Mouse (Mus musculus): ENCODE data around the gene Nudcd2. TPM values are rescaled to one million over a fixed set of nuclear protein-coding genes. Genes with fewer than 3 reads are reported as not detected.

Gene Nudcd2
- polyA plus RNA-seq (2014; fragmentation: Nextera tagmentation; extraction: Ambion mirVana) = 191 and 202 TPM in 2 replicates

- peak within 1 kb of the TSS; percentile 97 for H3K4me3 ChIP-seq (ENCODE audit: low read depth, low read length)
- peak within 1 kb of the TSS; percentile 97 for H3K9ac ChIP-seq (ENCODE audit: low read depth, low read length)
- peak; percentile 83 for DNase-seq (ENCODE audit: low spot score)
- WGBS = under 1% methylated on average over 52 of the region's 52 CpGs
- H3K9me3 ChIP-seq (ENCODE audit: control insufficient read depth, low read length) = no peaks in the 10 kb centered on the region
- H3K27me3 ChIP-seq (replicated peaks; ENCODE audit: control insufficient read depth, insufficient read depth, low read length) = no peaks in the 10 kb centered on the region
- peak within 1 kb of the TSS; percentile 81 for H3K4me2 ChIP-seq
- H3K36me3 ChIP-seq (ENCODE audit: control insufficient read depth, insufficient read depth, low read length) = peaks cover 19% of the 10 kb centered on the region
- H3K27ac ChIP-seq (ENCODE audit: low read depth, low read length) = peak within 1 kb of the TSS; percentile 83
- ATAC-seq (replicated peaks; ENCODE audit: low FRiP score) = peak; percentile 96
- H3K4me1 ChIP-seq (replicated peaks; ENCODE audit: control insufficient read depth, insufficient read depth, low read length) = peaks cover 14% of the 10 kb centered on the region
These were observed at the start of gene Nudcd2, which contains the start of gene Hmmr for GRCm38 (mm10) chr11:40733339-40734174. Gene Nudcd2, plus strand, starts transcription at chr11:40733667. Gene Hmmr, minus strand, starts transcription at chr11:40733422.

GRCm38 (mm10) chr11:40690444-40691127 is 42.9 kb upstream of the Nudcd2 start:
- Histone ChIP-seq H3K4me3 (ENCODE audit: low read depth, low read length) (peak overlapping the region; percentile 89), H3K9ac (ENCODE audit: low read depth, low read length) (no peak overlapping the region), H3K27ac (ENCODE audit: low read depth, low read length) (no peak overlapping the region), H3K36me3 (ENCODE audit: control insufficient read depth, insufficient read depth, low read length) (peaks cover 3% of the 10 kb centered on the region), H3K9me3 (ENCODE audit: control insufficient read depth, low read length) (no peaks in the 10 kb centered on the region), H3K27me3 (replicated peaks; ENCODE audit: control insufficient read depth, insufficient read depth, low read length) (no peaks in the 10 kb centered on the region), H3K4me2 (peak overlapping the region; percentile 99), H3K4me1 (replicated peaks; ENCODE audit: control insufficient read depth, insufficient read depth, low read length) (peaks cover 13% of the 10 kb centered on the region)
- ATAC-seq (replicated peaks; ENCODE audit: low FRiP score) (no peak), DNase-seq (ENCODE audit: low spot score) (no peak)
- WGBS = 65% methylated on average over 5 of the region's 5 CpGs

GRCm38 (mm10) chr11:40692101-40692509 is 41.4 kb upstream of the Nudcd2 start:
- no peaks in the 10 kb centered on the region for H3K27me3 ChIP-seq (replicated peaks; ENCODE audit: control insufficient read depth, insufficient read depth, low read length)
- DNase-seq (ENCODE audit: low spot score) (no peak), ATAC-seq (replicated peaks; ENCODE audit: low FRiP score) (peak; percentile 76)
- H3K4me3 ChIP-seq (ENCODE audit: low read depth, low read length) = peak overlapping the region; percentile 89
- H3K4me1 ChIP-seq (replicated peaks; ENCODE audit: control insufficient read depth, insufficient read depth, low read length) = peaks cover 13% of the 10 kb centered on the region
- 1% methylated on average over 28 of the region's 28 CpGs for WGBS
- H3K4me2 ChIP-seq = peak overlapping the region; percentile 99
- H3K9ac ChIP-seq (ENCODE audit: low read depth, low read length) = peak overlapping the region; percentile 89
- no peaks in the 10 kb centered on the region for H3K9me3 ChIP-seq (ENCODE audit: control insufficient read depth, low read length)
- H3K27ac ChIP-seq (ENCODE audit: low read depth, low read length) = peak overlapping the region; percentile 100
- H3K36me3 ChIP-seq (ENCODE audit: control insufficient read depth, insufficient read depth, low read length) = peaks cover 3% of the 10 kb centered on the region; the same call in 1 of the 2 replicates

GRCm38 (mm10) chr11:40692511-40693365 is 40.7 kb upstream of the Nudcd2 start:
- under 1% methylated on average over 36 of the region's 36 CpGs for WGBS
- H3K36me3 ChIP-seq (ENCODE audit: control insufficient read depth, insufficient read depth, low read length) = no peaks in the 10 kb centered on the region
- H3K9ac ChIP-seq (ENCODE audit: low read depth, low read length) = peak overlapping the region; percentile 89
- H3K4me1 ChIP-seq (replicated peaks; ENCODE audit: control insufficient read depth, insufficient read depth, low read length) = peaks cover 13% of the 10 kb centered on the region
- peak overlapping the region; percentile 100 for H3K27ac ChIP-seq (ENCODE audit: low read depth, low read length)
- H3K4me3 ChIP-seq (ENCODE audit: low read depth, low read length) = peak overlapping the region; percentile 89
- no peaks in the 10 kb centered on the region for H3K27me3 ChIP-seq (replicated peaks; ENCODE audit: control insufficient read depth, insufficient read depth, low read length)
- DNase-seq (ENCODE audit: low spot score) (peak; percentile 90), ATAC-seq (replicated peaks; ENCODE audit: low FRiP score) (peak; percentile 95)
- H3K9me3 ChIP-seq (ENCODE audit: control insufficient read depth, low read length) = no peaks in the 10 kb centered on the region
- peak overlapping the region; percentile 99 for H3K4me2 ChIP-seq

- peaks cover 13% of the 10 kb centered on the region for H3K4me1 ChIP-seq (replicated peaks; ENCODE audit: control insufficient read depth, insufficient read depth, low read length)
- H3K36me3 ChIP-seq (ENCODE audit: control insufficient read depth, insufficient read depth, low read length) = no peaks in the 10 kb centered on the region
- H3K9ac ChIP-seq (ENCODE audit: low read depth, low read length) = peak overlapping the region; percentile 89
- ATAC-seq (replicated peaks; ENCODE audit: low FRiP score) (peak; percentile 58), DNase-seq (ENCODE audit: low spot score) (peak; percentile 70)
- H3K4me2 ChIP-seq = peak overlapping the region; percentile 99
- H3K27ac ChIP-seq (ENCODE audit: low read depth, low read length) = peak overlapping the region; percentile 100
- no peaks in the 10 kb centered on the region for H3K9me3 ChIP-seq (ENCODE audit: control insufficient read depth, low read length)
- no peaks in the 10 kb centered on the region for H3K27me3 ChIP-seq (replicated peaks; ENCODE audit: control insufficient read depth, insufficient read depth, low read length)
- 1% methylated on average over 16 of the region's 16 CpGs for WGBS
- H3K4me3 ChIP-seq (ENCODE audit: low read depth, low read length) = peak overlapping the region; percentile 89
These were observed 40.0 kb upstream of the Nudcd2 start for GRCm38 (mm10) chr11:40693366-40693951.

- peak overlapping the region; percentile 89 for H3K4me3 ChIP-seq (ENCODE audit: low read depth, low read length)
- peak; percentile 14 for ATAC-seq (replicated peaks; ENCODE audit: low FRiP score)
- WGBS = under 1% methylated on average over 31 of the region's 31 CpGs
These were observed 39.0 kb upstream of the Nudcd2 start for GRCm38 (mm10) chr11:40694311-40695087.

GRCm38 (mm10) chr11:40695103-40695502 is 38.4 kb upstream of the Nudcd2 start, which contains the start of gene Mat2b:
Gene Mat2b, minus strand, starts transcription at chr11:40695203.
- no peaks in the 10 kb centered on the region for H3K27me3 ChIP-seq (replicated peaks; ENCODE audit: control insufficient read depth, insufficient read depth, low read length)
- peaks cover 2% of the 10 kb centered on the region; the same call in 1 of the 2 replicates for H3K9me3 ChIP-seq (ENCODE audit: control insufficient read depth, low read length)
- H3K27ac ChIP-seq (ENCODE audit: low read depth, low read length) = peak within 1 kb of the TSS; percentile 100
- 82% methylated on average over 8 of the region's 9 CpGs for WGBS
- peaks cover 13% of the 10 kb centered on the region for H3K4me1 ChIP-seq (replicated peaks; ENCODE audit: control insufficient read depth, insufficient read depth, low read length)
- H3K4me2 ChIP-seq = peak within 1 kb of the TSS; percentile 99
- ATAC-seq (replicated peaks; ENCODE audit: low FRiP score) (no peak), DNase-seq (ENCODE audit: low spot score) (no peak)
- H3K4me3 ChIP-seq (ENCODE audit: low read depth, low read length) = peak within 1 kb of the TSS; percentile 89
- peak within 1 kb of the TSS; percentile 89 for H3K9ac ChIP-seq (ENCODE audit: low read depth, low read length)
- peaks cover 4% of the 10 kb centered on the region; the same call in 1 of the 2 replicates for H3K36me3 ChIP-seq (ENCODE audit: control insufficient read depth, insufficient read depth, low read length)

More at GRCm38 (mm10) chr11:40694311-40695087, 39.0 kb upstream of the Nudcd2 start:
- peak; percentile 65 for DNase-seq (ENCODE audit: low spot score)
- Histone ChIP-seq H3K9me3 (ENCODE audit: control insufficient read depth, low read length) (no peaks in the 10 kb centered on the region; the same call in 1 of the 2 replicates), H3K27me3 (replicated peaks; ENCODE audit: control insufficient read depth, insufficient read depth, low read length) (no peaks in the 10 kb centered on the region), H3K27ac (ENCODE audit: low read depth, low read length) (peak overlapping the region; percentile 100), H3K9ac (ENCODE audit: low read depth, low read length) (peak overlapping the region; percentile 89), H3K36me3 (ENCODE audit: control insufficient read depth, insufficient read depth, low read length) (no peaks in the 10 kb centered on the region), H3K4me2 (peak overlapping the region; percentile 99), H3K4me1 (replicated peaks; ENCODE audit: control insufficient read depth, insufficient read depth, low read length) (peaks cover 13% of the 10 kb centered on the region)
